Mouse (Mus musculus): ENCODE results near the gene Hist1h3a. TPM values are rescaled to one million over a fixed set of nuclear protein-coding genes. Genes with fewer than 3 reads are reported as not detected.

The Hist1h3a gene
- total RNA-seq, 4 experiments from 2014 or later: 1.8 to 10.0 (median 6.6) TPM

Small RNAs within 50 kb of the gene (microRNA-seq; reads per million reads assigned to microRNA genes)
- gene Gm44314 (not detected), gene Gm44484 (not detected)

Other genes with a start within 250 kb of the Hist1h3a start
- gene Hist1h4h, start 231.3 kb downstream of the Hist1h3a start, total RNA-seq (2022): 100 to 1,000 TPM; 231 to 254 (median 246) TPM
- 10 to 100 TPM in 1 of 4 experiments, 1 to 10 TPM in 3; 2.4 to 17.9 (median 5.5) TPM for gene Hist1h2af, start 228.5 kb downstream of the Hist1h3a start, total RNA-seq (2022)
- 1 to 10 TPM; 3.4 to 5.0 (median 3.8) TPM for gene Hist1h3g, start 227.0 kb downstream of the Hist1h3a start, total RNA-seq (2022)
- 1 to 10 TPM in 2 of 4 experiments, under 1 TPM in 2; 0.91 to 1.3 (median 1.1) TPM for gene Hist1h2bh, start 219.0 kb downstream of the Hist1h3a start, total RNA-seq (2022)
- 1 to 10 TPM; 4.6 to 6.3 (median 5.7) TPM for gene Hist1h3f, start 218.3 kb downstream of the Hist1h3a start, total RNA-seq (2022)
- gene Hist1h4f, start 210.7 kb downstream of the Hist1h3a start, total RNA-seq (2022): 10 to 100 TPM; 18.8 to 31.0 (median 26.5) TPM
- 1 to 10 TPM; 1.2 to 1.5 (median 1.4) TPM for gene Hist1h1d, start 209.1 kb downstream of the Hist1h3a start, total RNA-seq (2022)
- 10 to 100 TPM; 13.1 to 17.7 (median 13.5) TPM for gene Hist1h3e, start 200.0 kb downstream of the Hist1h3a start, total RNA-seq (2022)
- gene Hist1h2ae, start 191.2 kb downstream of the Hist1h3a start, total RNA-seq (2022): 1 to 10 TPM in 3 of 4 experiments, not detected in 1; 1.4 to 4.9 (median 1.6) TPM
- gene Hist1h2bg, start 191.0 kb downstream of the Hist1h3a start, total RNA-seq (2022): 10 to 100 TPM; 18.1 to 34.4 (median 24.0) TPM
- gene Hist1h2bf, start 188.2 kb downstream of the Hist1h3a start, total RNA-seq (2022): 10 to 100 TPM in 2 of 4 experiments, 1 to 10 TPM in 2; 5.9 to 13.7 (median 10.7) TPM
- gene Hist1h2ad, start 188.0 kb downstream of the Hist1h3a start, total RNA-seq (2022): 1 to 10 TPM; 1.8 to 4.3 (median 2.7) TPM
- gene Hist1h3d, start 186.6 kb downstream of the Hist1h3a start, total RNA-seq (2022): 1 to 10 TPM; 1.1 to 4.0 (median 2.0) TPM
- 10 to 100 TPM; 42.4 to 50.0 (median 46.1) TPM for gene Hist1h4d, start 180.8 kb downstream of the Hist1h3a start, total RNA-seq (2022)
- 10 to 100 TPM; 11.6 to 13.8 (median 12.6) TPM for gene Hist1h2be, start 141.3 kb downstream of the Hist1h3a start, total RNA-seq (2022)
- 10 to 100 TPM; 27.4 to 44.8 (median 35.5) TPM for gene Hist1h1e, start 139.8 kb downstream of the Hist1h3a start, total RNA-seq (2022)
- 1 to 10 TPM; 1.1 to 1.6 (median 1.3) TPM for gene Hist1h2ac, start 78.4 kb downstream of the Hist1h3a start, total RNA-seq (2022)
- gene Hist1h2bc, start 78.2 kb downstream of the Hist1h3a start, total RNA-seq (2022): 10 to 100 TPM; 74.6 to 82.2 (median 76.6) TPM
- gene Hist1h1t, start 66.6 kb downstream of the Hist1h3a start, total RNA-seq (2022): under 1 TPM in 1 of 4 experiments, not detected in 3; 0.30 TPM
- 10 to 100 TPM; 37.9 to 55.9 (median 45.3) TPM for gene Hist1h4c, start 63.9 kb downstream of the Hist1h3a start, total RNA-seq (2022)
- gene Hfe, start 51.5 kb downstream of the Hist1h3a start, total RNA-seq (2022): 10 to 100 TPM; 58.1 to 66.0 (median 61.5) TPM
- 100 to 1,000 TPM; 145 to 209 (median 187) TPM for gene Hist1h1c, start 23.6 kb downstream of the Hist1h3a start, total RNA-seq (2022)
- 1 to 10 TPM in 2 of 4 experiments, under 1 TPM in 1, not detected in 1; 0.82 to 5.6 (median 2.3) TPM for gene Hist1h3c, start 16.8 kb downstream of the Hist1h3a start, total RNA-seq (2022)
- 1 to 10 TPM; 2.6 to 6.9 (median 4.0) TPM for gene Hist1h2bb, start 15.7 kb downstream of the Hist1h3a start, total RNA-seq (2022)
- 1 to 10 TPM in 3 of 4 experiments, not detected in 1; 2.4 to 8.4 (median 4.0) TPM for gene Hist1h2ab, start 11.3 kb downstream of the Hist1h3a start, total RNA-seq (2022)
- gene Hist1h3b, start 10.1 kb downstream of the Hist1h3a start, total RNA-seq (2022): 10 to 100 TPM in 1 of 4 experiments, 1 to 10 TPM in 3; 2.4 to 16.9 (median 4.5) TPM
- 1 to 10 TPM; 5.4 to 9.6 (median 6.8) TPM for gene Hist1h4b, start 5.4 kb downstream of the Hist1h3a start, total RNA-seq (2022)
- gene Hist1h4a, start 1.2 kb downstream of the Hist1h3a start, total RNA-seq (2022): 10 to 100 TPM in 1 of 4 experiments, 1 to 10 TPM in 3; 4.1 to 10.2 (median 5.4) TPM
- gene Hist1h1a, start 1.3 kb upstream of the Hist1h3a start, total RNA-seq (2022): 1 to 10 TPM; 3.3 to 5.0 (median 4.0) TPM
- not detected for gene Trim38, start 7.5 kb upstream of the Hist1h3a start, total RNA-seq (2022)
- not detected for gene Slc17a2, start 44.6 kb upstream of the Hist1h3a start, total RNA-seq (2022)
- not detected for gene Slc17a3, start 77.0 kb upstream of the Hist1h3a start, total RNA-seq (2022)
- not detected for gene Slc17a1, start 105.4 kb upstream of the Hist1h3a start, total RNA-seq (2022)
- gene Slc17a4, start 152.6 kb upstream of the Hist1h3a start, total RNA-seq (2022): not detected
- gene Hist1h2ba, start 171.8 kb upstream of the Hist1h3a start, total RNA-seq (2022): not detected
- not detected for gene Hist1h2aa, start 172.1 kb upstream of the Hist1h3a start, total RNA-seq (2022)
- not detected for gene Scgn, start 228.8 kb upstream of the Hist1h3a start, total RNA-seq (2022)